Mouse (Mus musculus): ENCODE measurements around the gene Ophn1.

DNA sequence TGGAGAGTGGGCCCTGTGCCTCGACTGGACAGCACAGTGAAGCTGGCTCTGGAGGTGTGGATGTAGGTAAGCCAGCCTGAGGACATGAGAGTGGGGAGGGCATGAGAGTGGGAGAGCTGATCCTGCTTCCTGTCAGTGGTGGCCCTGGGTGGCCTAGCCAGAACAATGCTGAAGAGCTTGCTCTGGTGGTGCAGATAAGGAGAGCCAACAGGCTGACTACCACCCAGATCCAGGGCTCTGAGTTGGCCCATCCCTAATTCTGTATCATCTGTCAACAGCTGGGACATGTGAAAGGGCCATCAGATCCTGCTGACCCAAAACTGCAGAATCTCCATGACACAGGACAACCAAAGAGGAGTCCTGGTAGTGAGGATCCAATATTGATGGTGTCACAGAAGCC, 18.1 kb upstream of the Ophn1 start:
- TF ChIP-seq CTCF (IDR thresholded peaks at IDR 0.05; ENCODE audit: control insufficient read depth, insufficient read depth, insufficient replicate concordance, low read depth, low read length), result no peak
- TF ChIP-seq POLR2A (IDR thresholded peaks at IDR 0.05; ENCODE audit: control insufficient read depth, low read depth, low read length), result no peak

All from testis, adult 2 months (tissue).